Mouse (Mus musculus) gastrocnemius, postnatal 25 days (tissue): ENCODE results near the gene St3gal5. TPM values are rescaled to one million over a fixed set of nuclear protein-coding genes. Genes with fewer than 3 reads are reported as not detected.

Experiments used
- total RNA-seq, 2 experiments: library from RNA; stranded (reverse); gene quantifications; 1 replicate in 1 of 2; 2 replicates in 1 of 2; pipeline ENCODE4 v1.2.3; 2021

Gene St3gal5
- total RNA-seq, 2 experiments from 2014 or later: 89.0 to 117 TPM

Other genes starting within 250 kb of the St3gal5 start
- gene Ptcd3, start 188.8 kb upstream of the St3gal5 start, total RNA-seq: 10 to 100 TPM; 65.0 to 76.7 TPM
- 10 to 100 TPM; 26.7 to 34.2 TPM for gene Polr1a, start 188.5 kb upstream of the St3gal5 start, total RNA-seq
- 1 to 10 TPM; 4.5 to 7.8 TPM for gene Atoh8, start 138.0 kb downstream of the St3gal5 start, total RNA-seq
- not detected for gene Sftpb, start 207.0 kb downstream of the St3gal5 start, total RNA-seq
- gene Usp39, start 247.6 kb downstream of the St3gal5 start, total RNA-seq: 10 to 100 TPM; 18.6 to 20.3 TPM
- 10 to 100 TPM; 11.2 to 12.8 TPM for gene 0610030E20Rik, start 249.7 kb downstream of the St3gal5 start, total RNA-seq